Comparison of ENCODE assay signal across 8 mouse cellular contexts in genomic region chr11:69015644-69016441, GRCm38 (mm10). TPM values are rescaled to one million over a fixed set of nuclear protein-coding genes. Genes with fewer than 3 reads are reported as not detected.
DNase-seq lines count a peak whose midpoint lies in the region; ATAC-seq and TF ChIP-seq lines count a peak whose summit lies in the region.

Gene Ctc1, plus strand, starts transcription at chr11:69015911.

- ATAC-seq in embryonic facial prominence, embryonic 13.5 days (ENCODE audit: insufficient number of reproducible peaks, insufficient read depth, low FRiP score, low TSS enrichment, low read depth): peak; percentile 89
- ATAC-seq in limb, embryonic 14.5 days (ENCODE audit: low FRiP score, low read depth): peak; percentile 97
- ATAC-seq in midbrain, postnatal 0 days (ENCODE audit: low FRiP score): peak; percentile 94

- TF ChIP-seq CTCF in heart, adult 2 months (IDR thresholded peaks at IDR 0.05): peak; percentile 81
- TF ChIP-seq CTCF in midbrain, postnatal 0 days (IDR thresholded peaks at IDR 0.05): peak; percentile 80

- peak within 1 kb of the TSS; percentile 82 for H3K9ac ChIP-seq in embryonic facial prominence, embryonic 13.5 days
- peak within 1 kb of the TSS; percentile 81 for H3K9ac ChIP-seq in heart, adult 2 months (ENCODE audit: low read depth, low read length)
- H3K9ac ChIP-seq in limb, embryonic 14.5 days (ENCODE audit: low read depth, low read length, severe bottlenecking): peak within 1 kb of the TSS; percentile 86
- peak within 1 kb of the TSS; percentile 71 for H3K9ac ChIP-seq in midbrain, postnatal 0 days (replicated peaks; ENCODE audit: low read length, poor library complexity, severe bottlenecking)

- H3K4me3 ChIP-seq in embryonic facial prominence, embryonic 13.5 days: peak within 1 kb of the TSS; percentile 61
- peak within 1 kb of the TSS; percentile 64 for H3K4me3 ChIP-seq in heart, adult 2 months
- peak within 1 kb of the TSS; percentile 54 for H3K4me3 ChIP-seq in limb, embryonic 14.5 days (replicated peaks; ENCODE audit: low read length)
- H3K4me3 ChIP-seq in midbrain, postnatal 0 days (ENCODE audit: low read depth, low read length): peak within 1 kb of the TSS; percentile 61

- H3K79me2 ChIP-seq in heart, adult 2 months (replicated peaks; ENCODE audit: control insufficient read depth, insufficient read depth, low read length): peaks cover 5% of the 10 kb centered on the region

- no peaks in the 10 kb centered on the region for H3K9me3 ChIP-seq in embryonic facial prominence, embryonic 13.5 days
- H3K9me3 ChIP-seq in limb, embryonic 14.5 days (ENCODE audit: control insufficient read depth, low read length): no peaks in the 10 kb centered on the region
- no peaks in the 10 kb centered on the region for H3K9me3 ChIP-seq in midbrain, postnatal 0 days (ENCODE audit: low read length)

- H3K36me3 ChIP-seq in embryonic facial prominence, embryonic 13.5 days: peaks cover under 1% of the 10 kb centered on the region; the same call in 1 of the 2 replicates
- peaks cover 2% of the 10 kb centered on the region; the same call in 1 of the 2 replicates for H3K36me3 ChIP-seq in heart, adult 2 months (ENCODE audit: control insufficient read depth, insufficient read depth, low read length)
- peaks cover 1% of the 10 kb centered on the region for H3K36me3 ChIP-seq in limb, embryonic 14.5 days (ENCODE audit: control insufficient read depth, insufficient read depth, low read length)
- no peaks in the 10 kb centered on the region for H3K36me3 ChIP-seq in midbrain, postnatal 0 days (ENCODE audit: insufficient read depth, low read length)

- peak within 1 kb of the TSS; percentile 91 for H3K27ac ChIP-seq in embryonic facial prominence, embryonic 13.5 days
- peak within 1 kb of the TSS; percentile 96 for H3K27ac ChIP-seq in heart, adult 2 months
- H3K27ac ChIP-seq in limb, embryonic 14.5 days (replicated peaks; ENCODE audit: low read depth, low read length): peak within 1 kb of the TSS; percentile 88
- peak within 1 kb of the TSS; percentile 92 for H3K27ac ChIP-seq in midbrain, postnatal 0 days (ENCODE audit: low read depth, low read length)

- intact Hi-C loops in heart, adult 2 months (cut with DNase I): no loop called here

- peaks cover 13% of the 10 kb centered on the region for H3K4me1 ChIP-seq in embryonic facial prominence, embryonic 13.5 days
- H3K4me1 ChIP-seq in heart, adult 2 months (ENCODE audit: control insufficient read depth, insufficient read depth, low read length): peaks cover 5% of the 10 kb centered on the region; the same call in 1 of the 2 replicates
- H3K4me1 ChIP-seq in limb, embryonic 14.5 days (ENCODE audit: control insufficient read depth, insufficient read depth, low read length): peaks cover 8% of the 10 kb centered on the region
- H3K4me1 ChIP-seq in midbrain, postnatal 0 days (ENCODE audit: insufficient read depth, low read length): peaks cover 6% of the 10 kb centered on the region; the same call in 1 of the 2 replicates

- DNase-seq in 3134 (ENCODE audit: extremely low read depth, insufficient read length, low spot score): peak; percentile 93
- peak; percentile 93 for DNase-seq in adrenal gland, postnatal 36 days
- DNase-seq in heart, adult 2 months: peak; percentile 92
- DNase-seq in kidney, adult 9 months: peak; percentile 90
- peak; percentile 95 for DNase-seq in limb, embryonic 14.5 days (ENCODE audit: low spot score)
- DNase-seq in midbrain, postnatal 0 days (ENCODE audit: low spot score): peak; percentile 95
- DNase-seq in spleen, postnatal 14 days (ENCODE audit: low spot score in 2 of 2): peak; percentile 79 to 88

- peak; percentile 97 for TF ChIP-seq POLR2A in heart, adult 2 months (IDR thresholded peaks at IDR 0.05; ENCODE audit: insufficient read depth, low read depth, low read length)
- peak; percentile 93; the same call in 1 of the 2 replicates for TF ChIP-seq POLR2A in limb, embryonic 14.5 days (IDR thresholded peaks at IDR 0.05; ENCODE audit: borderline replicate concordance, extremely low read depth, insufficient read depth, insufficient read length)

- H3K4me2 ChIP-seq in embryonic facial prominence, embryonic 13.5 days: peak within 1 kb of the TSS; percentile 70
- H3K4me2 ChIP-seq in limb, embryonic 14.5 days (replicated peaks; ENCODE audit: low read depth, low read length, severe bottlenecking): peak within 1 kb of the TSS; percentile 69
- peak within 1 kb of the TSS; percentile 54 for H3K4me2 ChIP-seq in midbrain, postnatal 0 days (ENCODE audit: low read depth, low read length, poor library complexity, severe bottlenecking)

- no peak; the same call in 1 of the 2 replicates for TF ChIP-seq EP300 in heart, adult 2 months (IDR thresholded peaks at IDR 0.05; ENCODE audit: insufficient read depth, low read depth, low read length)

- 4% methylated on average over 38 of the region's 38 CpGs for WGBS in embryonic facial prominence, embryonic 13.5 days
- 1% methylated on average over 38 of the region's 38 CpGs for whole genome bisulfite sequencing in heart, adult 2 months
- 4% methylated on average over 38 of the region's 38 CpGs for WGBS in limb, embryonic 14.5 days
- WGBS in midbrain, postnatal 0 days: 3% methylated on average over 38 of the region's 38 CpGs

- no peaks in the 10 kb centered on the region for H3K27me3 ChIP-seq in embryonic facial prominence, embryonic 13.5 days
- no peaks in the 10 kb centered on the region for H3K27me3 ChIP-seq in heart, adult 2 months (ENCODE audit: control insufficient read depth, insufficient read depth, low read length)
- no peaks in the 10 kb centered on the region for H3K27me3 ChIP-seq in limb, embryonic 14.5 days (ENCODE audit: control insufficient read depth, insufficient read depth, low read length)
- H3K27me3 ChIP-seq in midbrain, postnatal 0 days (ENCODE audit: insufficient read depth, low read length): no peaks in the 10 kb centered on the region

RNA-seq across cellular contexts. Expression of gene Ctc1, which starts in this region (rescaled TPM):
- total RNA-seq in adrenal gland, postnatal 36 days (2021): 10 to 100 TPM; 19.5 to 28.9 TPM
- polyA plus RNA-seq in embryonic facial prominence, embryonic 13.5 days (2015; fragmentation: Nextera tagmentation; extraction: Ambion mirVana): 53.5 and 55.8 TPM in 2 replicates
- 10 to 100 TPM; 10.7 to 15.7 TPM for total RNA-seq in heart, adult 2 months (2021)
- polyA plus RNA-seq in heart, adult 2 months (2012; rRNA removed): 21.5 and 26.8 TPM in 2 replicates
- polyA plus RNA-seq in limb, embryonic 14.5 days (2012; rRNA removed): 76.4 and 110 TPM in 2 replicates
- polyA plus RNA-seq in limb, embryonic 14.5 days (2014; fragmentation: Nextera tagmentation; extraction: Ambion mirVana): 44.6 and 49.1 TPM in 2 replicates
- total RNA-seq in midbrain, postnatal 0 days (2014; rRNA removed): 60.0 and 67.7 TPM in 2 replicates
- 46.8 and 53.4 TPM in 2 replicates for polyA plus RNA-seq in midbrain, postnatal 0 days (2015; fragmentation: Nextera tagmentation; extraction: Ambion mirVana)

Comparison
In these comparisons a context has a peak if more than half of its experiments do, and no peak if none do; other contexts are left out.
1. Peak in every context shown above with its lines: DNase-seq, ATAC-seq, H3K4me3 ChIP-seq and H3K27ac ChIP-seq.